Mouse (Mus musculus) cerebellum, postnatal 36 days (tissue): ENCODE data around the gene Aldh3b3.

ENCODE experiments used
- DNase-seq, 2 experiments: peaks; one replicate each; pipeline ENCODE4 v3.0.0; 2021 to 2022; ENCODE audit warnings: mixed read lengths in 2 of 2

Gene Aldh3b3

GRCm38 (mm10) chr19:4003641-4004040 lies 45.2 kb downstream of the Aldh3b3 start:
- no peak for DNase-seq

GRCm38 (mm10) chr19:4004331-4004730 lies 45.9 kb downstream of the Aldh3b3 start:
- DNase-seq = no peak

- no peak for DNase-seq
These were observed 46.6 kb downstream of the Aldh3b3 start for GRCm38 (mm10) chr19:4005091-4005490.

DNA sequence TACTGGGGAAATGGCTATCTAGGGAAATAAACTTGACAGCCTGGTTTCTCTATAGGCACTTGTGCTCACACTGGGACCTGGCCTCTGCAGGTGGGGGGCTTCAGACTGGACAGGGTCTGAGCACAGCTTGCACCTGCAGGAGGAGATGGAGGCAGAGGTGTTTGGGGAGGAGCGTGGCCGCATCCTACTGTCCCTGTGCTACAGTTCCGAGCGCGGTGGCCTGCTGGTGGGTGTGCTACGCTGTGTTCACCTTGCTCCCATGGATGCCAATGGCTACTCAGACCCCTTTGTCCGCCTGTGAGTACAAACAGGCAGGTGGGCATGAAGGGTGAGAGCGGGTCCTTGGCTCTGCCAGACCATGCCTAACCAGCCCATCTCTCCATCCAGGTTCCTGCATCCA lies 47.5 kb downstream of the Aldh3b3 start:
- no peak for DNase-seq

GRCm38 (mm10) chr19:4011086-4011485 lies 52.6 kb downstream of the Aldh3b3 start:
- DNase-seq = no peak

DNA sequence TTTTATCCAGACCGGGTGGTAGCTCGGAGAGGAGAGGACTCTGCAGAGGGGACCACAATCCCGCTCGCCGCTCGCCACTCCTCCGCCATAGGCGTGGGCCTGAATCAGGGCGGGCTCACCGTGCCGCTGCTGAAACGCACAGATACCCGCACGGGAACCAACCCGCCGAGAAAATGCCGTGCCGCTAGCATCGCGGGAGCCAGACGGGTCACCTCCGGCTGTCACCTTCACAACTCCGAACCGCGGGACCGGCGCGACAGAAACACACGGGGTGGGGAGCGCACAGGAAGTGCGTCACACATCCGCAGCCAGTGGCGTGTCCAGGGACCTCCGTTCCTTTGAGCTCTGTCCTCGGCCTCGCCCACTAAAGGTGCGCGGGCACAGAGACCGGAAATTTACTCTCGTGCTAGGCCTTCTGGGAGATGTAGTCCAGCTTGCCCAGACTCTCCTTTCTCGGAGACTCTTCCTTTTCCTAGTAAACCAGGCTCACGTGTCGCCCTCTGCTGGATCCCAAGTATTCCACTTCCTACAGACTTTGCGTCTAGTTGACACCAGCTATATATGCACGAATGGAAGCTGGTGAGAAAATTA lies 54.1 kb downstream of the Aldh3b3 start, which contains the start of gene Ndufv1:
Gene Ndufv1 (minus strand): TSS at position 375 of the 591 bp plus-strand sequence.
- peak; percentile 95 to 96 for DNase-seq

- DNase-seq = no peak
These were observed 54.6 kb downstream of the Aldh3b3 start for GRCm38 (mm10) chr19:4013066-4013465.

GRCm38 (mm10) chr19:4014802-4015201 lies 56.4 kb downstream of the Aldh3b3 start:
- DNase-seq = no peak

DNA sequence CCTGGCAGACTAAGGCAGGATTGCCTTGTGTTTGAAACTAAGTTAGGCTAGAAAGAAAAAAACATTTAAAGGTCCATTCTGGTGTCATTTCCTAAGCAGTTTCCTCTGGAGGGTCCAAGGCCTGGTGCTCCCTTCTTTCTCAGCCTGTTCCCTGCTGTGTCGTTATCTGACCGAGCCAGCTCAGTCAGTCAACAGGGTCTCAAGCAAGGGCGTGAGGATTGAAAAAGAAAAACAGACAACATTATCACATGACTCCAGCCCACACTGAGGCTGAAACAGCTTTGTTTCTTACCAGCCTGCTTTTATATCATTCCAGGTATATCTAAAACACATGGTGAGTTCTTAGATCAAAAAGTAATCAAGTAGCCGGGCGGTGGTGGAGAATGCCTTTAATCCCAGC lies 57.2 kb downstream of the Aldh3b3 start:
- no peak for DNase-seq

DNA sequence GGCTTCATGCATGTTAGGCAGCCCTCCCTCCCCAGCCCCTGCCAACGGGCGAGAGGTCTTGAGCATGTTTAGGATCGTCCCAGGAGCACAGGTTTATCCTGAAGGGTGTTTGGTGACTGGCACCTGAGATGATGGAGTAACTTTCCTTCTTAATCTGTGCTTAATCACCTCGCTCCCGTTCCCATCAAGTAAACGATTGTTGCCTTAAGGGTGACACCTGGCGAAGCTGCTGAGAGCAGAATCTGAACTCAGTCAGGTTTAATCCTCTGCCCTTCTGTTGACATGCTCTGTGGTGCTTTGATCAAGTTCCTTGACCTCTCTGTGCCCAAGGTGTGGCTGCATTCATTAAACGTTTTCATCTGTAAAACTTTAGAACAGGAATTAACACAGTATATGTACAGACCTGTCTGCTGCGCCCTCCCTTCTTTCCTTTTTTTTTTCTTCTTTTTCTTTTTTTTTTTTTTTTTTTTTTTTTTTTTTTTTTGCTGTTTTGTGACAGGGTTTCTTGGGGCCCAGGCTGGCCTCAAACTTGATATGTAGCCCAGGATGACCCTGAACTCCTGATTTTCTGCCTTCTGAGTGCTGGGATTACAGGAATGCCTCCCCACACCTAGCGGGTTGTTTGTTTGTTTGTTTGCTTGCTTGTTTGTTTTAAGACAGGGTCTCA lies 59.6 kb downstream of the Aldh3b3 start:
- DNase-seq = no peak

DNA sequence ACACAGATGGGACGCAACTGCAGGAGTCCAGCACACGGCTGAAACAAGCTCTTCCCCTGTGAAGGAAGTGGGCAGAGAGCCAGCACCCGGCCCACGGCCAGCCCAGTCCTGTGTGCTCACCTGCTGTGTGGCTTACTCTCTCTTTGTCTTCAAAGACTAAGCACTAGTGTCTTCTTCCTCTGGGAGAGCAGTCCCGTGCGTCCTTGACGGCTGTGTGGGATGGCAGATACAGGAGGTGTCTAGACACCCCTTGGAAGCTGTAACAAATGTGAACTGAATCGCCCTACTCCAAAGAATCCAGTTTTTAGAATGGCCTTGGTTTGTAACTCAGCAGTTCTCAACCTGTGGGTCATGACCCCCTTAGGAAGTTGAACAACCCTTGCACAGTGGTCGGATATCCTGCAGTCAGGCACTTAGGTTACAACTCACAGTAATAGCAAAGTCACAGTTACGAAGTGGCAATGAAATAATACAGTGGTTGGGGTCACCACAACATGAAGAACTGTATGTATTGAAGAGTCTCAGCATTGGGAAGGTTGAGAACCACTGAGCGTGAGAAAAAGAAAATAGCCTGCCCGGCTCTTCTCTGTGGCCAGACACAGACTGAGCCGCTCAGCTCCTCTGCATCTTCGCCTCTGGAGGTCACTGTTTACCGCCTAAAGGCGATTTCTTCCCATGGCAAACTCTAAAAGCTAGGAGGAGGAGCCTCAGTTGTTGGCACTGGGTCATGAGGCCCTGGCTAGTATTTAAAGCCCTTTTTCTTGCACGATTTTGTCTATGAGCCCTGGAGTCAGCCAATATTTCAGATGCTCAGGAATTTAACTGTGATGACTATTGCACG lies 60.5 kb downstream of the Aldh3b3 start:
- peak; percentile 83 to 87 for DNase-seq
